Mouse (Mus musculus) liver, adult 2 months (tissue): ENCODE results near the gene Ctbp2. TPM values are rescaled to one million over a fixed set of nuclear protein-coding genes. Genes with fewer than 3 reads are reported as not detected.

Experiments used
- DNase-seq: peaks from one replicate; pipeline ENCODE4 v3.0.0-alpha.2; 2011; ENCODE audit warnings: low read depth, low spot score; ENCODE audit errors: extremely low read depth
- H3K27ac ChIP-seq: fragments of 200-500 bp; replicated peaks from 2 replicates; pipeline ENCODE4 v1.5.1; 2012; ENCODE audit warnings: low read depth, mild to moderate bottlenecking, control low read depth, inconsistent platforms, low read length; ENCODE audit not compliant: insufficient read depth
- H3K27me3 ChIP-seq: fragments of 200-500 bp; 2 replicates; pipeline ENCODE4 v1.6.1; 2012; ENCODE audit warnings: mild to moderate bottlenecking, moderate library complexity, low read length, inconsistent platforms; ENCODE audit not compliant: control insufficient read depth, insufficient read depth
- H3K36me3 ChIP-seq: fragments of 200-500 bp; 2 replicates; pipeline ENCODE4 v1.6.1; 2012; ENCODE audit warnings: low read length, inconsistent platforms; ENCODE audit not compliant: control insufficient read depth, insufficient read depth
- H3K4me1 ChIP-seq: fragments of 200-500 bp; 2 replicates; pipeline ENCODE4 v1.6.1; 2011; ENCODE audit warnings: low read length; ENCODE audit not compliant: control insufficient read depth, insufficient read depth
- H3K4me3 ChIP-seq: fragments of 200-500 bp; 2 replicates; pipeline ENCODE4 v1.5.1; 2011; ENCODE audit warnings: low read depth, mild to moderate bottlenecking, control low read depth, low read length, moderate library complexity; ENCODE audit not compliant: insufficient read depth
- H3K79me2 ChIP-seq: fragments of 200-500 bp; 2 replicates; pipeline ENCODE4 v1.6.1; 2012; ENCODE audit warnings: inconsistent platforms, mild to moderate bottlenecking, low read length, moderate library complexity; ENCODE audit not compliant: control insufficient read depth, insufficient read depth
- H3K9ac ChIP-seq: fragments of 200-500 bp; 2 replicates; pipeline ENCODE4 v1.6.1; 2012; ENCODE audit warnings: low read depth, mild to moderate bottlenecking, control low read depth, inconsistent platforms, low read length
- CTCF ChIP-seq: fragments of 200-500 bp; IDR thresholded peaks from 2 replicates; pipeline ENCODE4 v1.5.1; 2011; ENCODE audit warnings: low read depth, low read length, control low read depth
- POLR2A ChIP-seq: fragments of 200-500 bp; IDR thresholded peaks from 2 replicates; pipeline ENCODE4 v1.6.1; 2011; ENCODE audit warnings: low read length, control low read depth; ENCODE audit not compliant: insufficient read depth; ENCODE audit errors: extremely low read depth
- WGBS: fragments of 180-500 bp; shearing (Covaris S2); methylation state at CpG from one replicate; pipeline ENCODE4 v1.1.7; 2018; 5-methylcytosine and 5-hydroxymethylcytosine counted together
- polyA plus RNA-seq: library from polyadenylated mRNA; depleted of rRNA; stranded (reverse); fragments of >200 nt; gene quantifications from 2 replicates; pipeline ENCODE4 v1.2.3, GENCODE M21; 2012
- total RNA-seq: library from RNA; depleted of rRNA; stranded (reverse); fragments of >200 nt; gene quantifications from 2 replicates; pipeline ENCODE4 v1.2.3, GENCODE M21; 2014

Gene Ctbp2
- total and polyA plus RNA-seq, 2 experiments = 2.2 to 3.8 TPM

DNA sequence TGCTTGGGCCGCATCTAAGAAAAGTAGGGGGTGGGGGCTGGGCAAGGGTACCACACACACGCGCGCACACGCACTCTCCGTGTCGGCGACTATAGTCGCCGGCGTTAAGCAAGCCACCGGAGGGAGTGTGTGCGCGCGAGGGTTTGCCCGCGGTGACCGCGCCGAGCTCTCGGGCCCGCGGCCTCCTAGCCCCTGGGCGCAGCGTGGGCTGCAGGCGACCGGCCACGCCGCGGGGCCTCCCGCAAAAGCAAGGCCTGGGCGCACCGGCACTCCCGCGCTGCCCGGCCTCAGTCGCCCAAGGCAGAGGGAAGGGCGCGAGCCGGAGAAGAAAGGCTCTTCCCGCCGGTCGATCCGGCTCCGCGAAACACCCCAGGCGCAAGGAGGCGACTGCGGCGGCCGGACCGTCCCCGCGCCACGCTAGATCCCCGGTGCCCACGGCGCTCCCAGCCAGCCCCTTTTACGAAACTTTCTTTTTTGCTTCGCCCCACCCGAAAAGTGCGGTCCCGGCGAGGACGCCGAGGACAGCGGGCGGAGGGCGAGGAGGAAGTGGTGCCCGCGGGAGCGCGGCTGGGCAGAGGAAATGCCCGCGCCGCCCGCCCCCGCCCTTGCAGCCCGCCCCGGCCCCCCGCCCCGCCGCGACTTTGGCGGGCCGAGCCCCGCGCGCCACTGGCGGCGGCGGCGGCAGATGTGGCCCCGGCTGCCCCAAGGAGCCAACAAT lies 2.3 kb downstream of the Ctbp2 start:
- H3K4me1 ChIP-seq = peaks cover 7% of the 10 kb centered on the region; the same call in 1 of the 2 replicates
- H3K9ac ChIP-seq = peak overlapping the region; percentile 85
- H3K79me2 ChIP-seq = no peaks in the 10 kb centered on the region; the same call in 1 of the 2 replicates
- H3K4me3 ChIP-seq = peak overlapping the region; percentile 79
- TF ChIP-seq CTCF (no peak), POLR2A (no peak)
- 1% methylated on average over 93 of the region's 94 CpGs for WGBS
- H3K36me3 ChIP-seq = no peaks in the 10 kb centered on the region
- H3K27me3 ChIP-seq = peaks cover 13% of the 10 kb centered on the region
- no peak for DNase-seq
- H3K27ac ChIP-seq = peak overlapping the region; percentile 54

DNA sequence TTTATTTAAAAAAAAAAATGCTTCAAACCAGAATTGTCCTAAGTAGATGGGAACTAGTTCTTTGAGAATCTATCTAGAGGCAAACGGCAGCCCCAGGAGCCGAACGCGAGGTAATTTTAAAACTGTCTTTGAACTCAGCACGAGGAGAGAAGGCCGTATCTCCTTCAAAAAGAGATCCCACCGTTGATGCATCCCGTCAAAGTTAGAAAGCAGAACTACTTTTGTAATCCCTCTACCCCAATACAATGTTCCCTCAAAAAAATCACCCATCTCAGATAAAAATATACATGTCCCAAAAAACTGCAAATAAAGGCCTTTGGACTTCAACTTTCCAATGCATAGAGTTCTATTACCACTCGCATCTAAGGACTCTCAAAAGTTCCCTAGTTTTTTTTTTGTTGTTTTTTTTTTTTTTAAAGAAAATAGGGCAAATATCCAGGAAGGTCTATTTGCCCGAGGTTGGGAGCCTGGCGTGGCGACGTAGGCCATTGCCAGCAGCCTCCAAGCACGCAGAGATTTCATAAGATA lies 3.0 kb downstream of the Ctbp2 start:
- no peaks in the 10 kb centered on the region; the same call in 1 of the 2 replicates for H3K79me2 ChIP-seq
- H3K27ac ChIP-seq = no peak overlapping the region
- H3K4me3 ChIP-seq = peak overlapping the region; percentile 79
- peaks cover 13% of the 10 kb centered on the region for H3K27me3 ChIP-seq
- DNase-seq = no peak
- no peaks in the 10 kb centered on the region for H3K36me3 ChIP-seq
- H3K4me1 ChIP-seq = peaks cover 7% of the 10 kb centered on the region; the same call in 1 of the 2 replicates
- TF ChIP-seq CTCF (no peak), POLR2A (no peak)
- WGBS = 11% methylated on average over 14 of the region's 14 CpGs
- peak overlapping the region; percentile 85; the same call in 1 of the 2 replicates for H3K9ac ChIP-seq

GRCm38 (mm10) chr7:133120221-133120751 lies 3.9 kb downstream of the Ctbp2 start:
- no peaks in the 10 kb centered on the region for H3K36me3 ChIP-seq
- H3K9ac ChIP-seq = no peak overlapping the region
- 27% methylated on average over 15 of the region's 15 CpGs for WGBS
- H3K4me1 ChIP-seq = peaks cover 8% of the 10 kb centered on the region; the same call in 1 of the 2 replicates
- TF ChIP-seq POLR2A (no peak), CTCF (no peak)
- H3K79me2 ChIP-seq = no peaks in the 10 kb centered on the region; the same call in 1 of the 2 replicates
- DNase-seq = no peak
- H3K27ac ChIP-seq = no peak overlapping the region
- no peak overlapping the region for H3K4me3 ChIP-seq
- H3K27me3 ChIP-seq = peaks cover 13% of the 10 kb centered on the region

- Histone ChIP-seq H3K4me3 (no peak overlapping the region), H3K4me1 (peaks cover 12% of the 10 kb centered on the region; the same call in 1 of the 2 replicates), H3K9ac (no peak overlapping the region), H3K36me3 (no peaks in the 10 kb centered on the region), H3K79me2 (no peaks in the 10 kb centered on the region; the same call in 1 of the 2 replicates), H3K27me3 (peaks cover 13% of the 10 kb centered on the region), H3K27ac (no peak overlapping the region)
- DNase-seq = no peak
- WGBS = 75% methylated on average over 2 of the region's 2 CpGs
- TF ChIP-seq POLR2A (no peak), CTCF (no peak)
Observed at GRCm38 (mm10) chr7:133117815-133118214, 6.3 kb downstream of the Ctbp2 start.

GRCm38 (mm10) chr7:133116542-133116941 lies 7.6 kb downstream of the Ctbp2 start:
- Histone ChIP-seq H3K27ac (no peak overlapping the region), H3K4me3 (no peak overlapping the region), H3K79me2 (no peaks in the 10 kb centered on the region; the same call in 1 of the 2 replicates), H3K4me1 (peaks cover 12% of the 10 kb centered on the region; the same call in 1 of the 2 replicates), H3K36me3 (no peaks in the 10 kb centered on the region), H3K27me3 (peaks cover 3% of the 10 kb centered on the region; the same call in 1 of the 2 replicates), H3K9ac (no peak overlapping the region)
- no peak for DNase-seq
- TF ChIP-seq POLR2A (no peak), CTCF (no peak)

DNA sequence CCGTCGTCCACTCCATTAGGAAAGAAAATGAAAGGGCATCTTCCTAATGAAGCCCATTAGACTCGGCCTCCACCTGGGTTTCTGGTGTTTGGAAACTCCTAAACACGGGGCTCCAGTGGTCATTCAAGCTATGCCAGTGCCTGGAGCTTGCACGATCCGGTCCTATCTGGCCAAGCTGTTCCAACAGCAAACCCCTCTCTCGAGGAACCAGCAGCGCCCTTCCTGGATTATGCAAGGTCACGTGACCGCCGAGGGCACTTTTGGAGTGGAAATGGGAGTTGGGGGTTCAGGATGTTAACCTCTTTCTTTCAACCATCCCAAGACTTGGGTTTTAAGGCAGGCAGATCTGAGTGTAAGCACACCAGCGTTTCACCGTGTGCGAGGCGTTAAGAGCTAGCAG lies 8.3 kb downstream of the Ctbp2 start:
- Histone ChIP-seq H3K36me3 (no peaks in the 10 kb centered on the region), H3K4me1 (peaks cover 9% of the 10 kb centered on the region; the same call in 1 of the 2 replicates), H3K4me3 (no peak overlapping the region), H3K9ac (no peak overlapping the region), H3K79me2 (no peaks in the 10 kb centered on the region; the same call in 1 of the 2 replicates), H3K27me3 (peaks cover 2% of the 10 kb centered on the region; the same call in 1 of the 2 replicates), H3K27ac (no peak overlapping the region)
- no peak for DNase-seq
- 15% methylated on average over 15 of the region's 15 CpGs for WGBS
- TF ChIP-seq CTCF (no peak), POLR2A (no peak)
